In the genomic region with DNA sequence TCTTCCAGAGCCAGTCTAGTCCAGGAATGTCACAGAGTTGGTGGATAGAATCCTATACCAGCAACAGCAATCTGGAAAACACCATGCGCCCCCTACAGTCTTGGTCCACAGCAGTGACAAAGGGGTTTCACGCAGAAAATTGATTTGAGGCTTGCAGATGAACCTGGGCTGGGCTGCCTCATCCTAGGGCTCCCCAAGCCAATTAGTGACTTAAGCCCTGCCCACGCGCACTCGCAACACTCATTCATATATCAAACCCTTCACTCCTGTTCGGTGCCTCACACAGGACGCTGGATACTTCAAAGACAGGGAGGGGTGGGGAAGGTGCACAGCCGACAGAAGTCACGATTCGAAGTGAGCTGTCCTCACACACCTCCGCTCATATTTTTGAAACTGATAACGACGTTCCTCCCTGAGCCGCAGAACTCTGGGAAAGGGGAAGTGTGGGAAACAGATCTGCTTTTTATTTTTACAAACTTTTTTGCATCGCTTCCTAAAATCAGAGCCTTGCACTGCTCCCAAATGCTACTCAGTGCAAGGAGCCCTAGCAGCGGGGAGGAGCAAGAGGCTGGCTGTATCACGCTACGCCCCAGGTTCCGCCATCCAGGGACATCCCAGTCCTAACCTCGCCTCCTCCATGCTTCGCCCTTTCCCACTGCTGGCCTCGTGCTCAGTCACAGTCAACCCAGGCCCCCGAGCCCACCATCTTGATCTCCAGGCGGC, we compare ENCODE assay signal across 8 mouse cellular contexts. TPM values are rescaled to one million over a fixed set of nuclear protein-coding genes. Genes with fewer than 3 reads are reported as not detected.
A peak's percentile ranks its signal among the peaks of the same experiment; 100 is the strongest.
DNase-seq lines count a peak whose midpoint lies in the region; ATAC-seq lines count a peak whose summit lies in the region.

No protein-coding gene starts in this region.

- peak; percentile 46; the same call in 1 of the 2 replicates for ATAC-seq in cerebellum, adult (ENCODE audit: insufficient number of reproducible peaks, low FRiP score, low TSS enrichment)
- peak; percentile 47 for ATAC-seq in CD4-positive, CD25-positive, alpha-beta regulatory T cell, adult 4 months
- ATAC-seq in heart, embryonic 15.5 days (replicated peaks; ENCODE audit: insufficient number of reproducible peaks, insufficient read depth, low FRiP score, low read depth), result peak; percentile 47
- peak; percentile 76 for ATAC-seq in limb, embryonic 13.5 days (ENCODE audit: low FRiP score, low read depth)

- H3K4me3 ChIP-seq in heart, embryonic 15.5 days, result peak overlapping the region; percentile 80
- H3K4me3 ChIP-seq in limb, embryonic 13.5 days, result peak overlapping the region; percentile 65

- WGBS in heart, embryonic 15.5 days, result under 1% methylated on average over 24 of the region's 24 CpGs
- WGBS in limb, embryonic 13.5 days, result 0% methylated on average over 24 of the region's 24 CpGs

- peaks cover 57% of the 10 kb centered on the region for H3K4me1 ChIP-seq in heart, embryonic 15.5 days (replicated peaks)
- H3K4me1 ChIP-seq in limb, embryonic 13.5 days, result peaks cover 41% of the 10 kb centered on the region

- DNase-seq in cerebellum, adult 8-10 months, result no peak
- DNase-seq in cerebellum, postnatal 10 days, result peak; percentile 83
- peak; percentile 72 for DNase-seq in neural tube, embryonic 10.5 days (ENCODE audit: extremely low spot score, low spot score)
- DNase-seq in gastrocnemius, adult 18-20 months (ENCODE audit: low spot score), result no peak

- peak overlapping the region; percentile 89 for H3K4me2 ChIP-seq in heart, embryonic 15.5 days
- H3K4me2 ChIP-seq in limb, embryonic 13.5 days (replicated peaks), result peak overlapping the region; percentile 99

- no peaks in the 10 kb centered on the region for H3K36me3 ChIP-seq in heart, embryonic 15.5 days
- H3K36me3 ChIP-seq in limb, embryonic 13.5 days, result no peaks in the 10 kb centered on the region

- no peaks in the 10 kb centered on the region for H3K27me3 ChIP-seq in heart, embryonic 15.5 days
- H3K27me3 ChIP-seq in limb, embryonic 13.5 days, result peaks cover 11% of the 10 kb centered on the region

- peak overlapping the region; percentile 94 for H3K27ac ChIP-seq in heart, embryonic 15.5 days
- peak overlapping the region; percentile 96 for H3K27ac ChIP-seq in limb, embryonic 13.5 days

- H3K9ac ChIP-seq in heart, embryonic 15.5 days, result peak overlapping the region; percentile 70
- peak overlapping the region; percentile 78 for H3K9ac ChIP-seq in limb, embryonic 13.5 days

- H3K9me3 ChIP-seq in heart, embryonic 15.5 days (replicated peaks), result no peaks in the 10 kb centered on the region
- no peaks in the 10 kb centered on the region for H3K9me3 ChIP-seq in limb, embryonic 13.5 days

RNA-seq across cellular contexts. Expression of a gene that starts 0.6 kb away (rescaled TPM):
- 10 to 100 TPM; 13.6 to 21.0 TPM for polyA plus RNA-seq in CD4-positive, CD25-positive, alpha-beta regulatory T cell, adult 4 months (2017; shearing (Covaris generic))
- 20.8 and 26.1 TPM in 2 replicates for polyA plus RNA-seq in heart, embryonic 15.5 days (2015; fragmentation: Nextera tagmentation; extraction: Ambion mirVana)
- polyA plus RNA-seq in limb, embryonic 13.5 days (2015; fragmentation: Nextera tagmentation; extraction: Ambion mirVana), result 14.0 and 14.5 TPM in 2 replicates
- total RNA-seq in gastrocnemius, adult 18-20 months (2021), result 1 to 10 TPM; 6.2 to 8.8 TPM

RNA-seq across cellular contexts. Expression of a gene that starts 27.6 kb away (rescaled TPM):
- under 1 TPM in 1 of 2 experiments, not detected in 1; 0.15 TPM for polyA plus RNA-seq in CD4-positive, CD25-positive, alpha-beta regulatory T cell, adult 4 months (2017; shearing (Covaris generic))
- polyA plus RNA-seq in heart, embryonic 15.5 days (2015; fragmentation: Nextera tagmentation; extraction: Ambion mirVana), result 1,031 and 1,221 TPM in 2 replicates
- polyA plus RNA-seq in limb, embryonic 13.5 days (2015; fragmentation: Nextera tagmentation; extraction: Ambion mirVana), result 1,782 and 1,939 TPM in 2 replicates
- total RNA-seq in gastrocnemius, adult 18-20 months (2021), result 10 to 100 TPM; 37.4 to 70.5 TPM

Comparison
In these comparisons a context has a peak if more than half of its experiments do, and no peak if none do; other contexts are left out.
1. DNase-seq: peak in cerebellum, postnatal 10 days (2 of 2) and neural tube, embryonic 10.5 days (single experiment); none in cerebellum, adult 8-10 months (single experiment) and gastrocnemius, adult 18-20 months (single experiment).
2. RNA of a gene that starts 27.6 kb away (polyA plus RNA-seq): 1,782 to 1,939 TPM in limb, embryonic 13.5 days and 1,031 to 1,221 TPM in heart, embryonic 15.5 days; 0.15 TPM in CD4-positive, CD25-positive, alpha-beta regulatory T cell, adult 4 months; every median in the first group is over 100 times any median in the second.
3. Peak in every context shown above with its lines, with median percentiles within 50 percentile points of each other: ATAC-seq.